Mouse (Mus musculus): Measurements from ENCODE around the gene Dusp13.

Gene Dusp13

DNA sequence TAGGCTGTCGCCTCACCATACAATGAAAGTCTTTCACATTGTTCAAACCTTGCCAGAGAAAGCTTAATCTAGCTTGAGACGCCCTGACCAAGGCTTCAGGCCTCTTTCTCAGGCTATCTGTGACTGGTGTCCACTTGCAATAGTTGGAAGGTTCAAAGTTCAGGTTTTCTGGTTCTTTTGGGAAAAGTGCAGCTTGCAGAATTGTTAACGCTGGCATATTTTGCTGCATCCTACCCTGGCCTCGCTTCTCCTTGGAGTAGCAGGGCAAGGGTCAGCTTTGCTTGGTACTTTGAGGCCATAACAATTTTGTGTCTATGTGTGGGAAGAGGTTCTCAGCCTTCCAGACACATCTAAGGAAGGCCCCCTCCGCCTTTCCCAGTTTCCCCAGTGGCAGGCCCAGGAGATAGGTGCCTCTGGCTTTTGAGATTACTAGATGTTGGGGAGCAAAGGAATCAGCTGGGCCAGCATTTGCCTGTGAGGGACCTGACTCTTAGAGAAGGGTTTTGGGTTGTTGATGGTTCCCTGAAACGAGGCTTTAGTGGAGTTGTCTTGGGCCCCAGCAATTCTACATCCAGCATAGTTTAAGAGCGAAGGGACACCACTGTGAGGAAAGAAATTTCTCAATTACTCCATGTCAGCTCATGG is 54.7 kb downstream of the Dusp13 start:
- no peak for DNase-seq (ENCODE audit: low read depth, low spot score)
- Histone ChIP-seq H3K36me3 (ENCODE audit: control insufficient read depth, insufficient read depth, low read length, poor library complexity, severe bottlenecking) (no peaks in the 10 kb centered on the region), H3K27me3 (ENCODE audit: control insufficient read depth, insufficient read depth, low read length, poor library complexity, severe bottlenecking) (no peaks in the 10 kb centered on the region)

DNA sequence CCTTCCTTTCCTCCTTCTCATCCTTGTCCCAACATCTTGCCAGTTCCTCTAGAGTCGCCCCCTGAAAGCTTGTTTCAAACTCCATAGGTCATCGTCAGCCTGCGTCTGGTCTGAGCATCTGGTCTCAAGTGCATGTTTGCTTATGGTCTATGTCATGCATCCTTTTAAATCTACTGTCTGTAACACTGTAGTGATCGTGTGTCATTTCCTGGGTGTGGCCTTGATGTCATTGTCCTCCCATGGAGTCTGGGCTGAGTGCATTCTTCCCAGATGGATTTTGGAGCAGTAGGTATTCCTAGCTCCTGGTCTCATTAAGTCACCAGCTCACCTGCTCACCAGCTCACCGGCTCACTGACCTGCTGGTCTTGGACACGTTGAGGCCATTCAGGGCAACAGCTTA is 56.0 kb downstream of the Dusp13 start:
- H3K36me3 ChIP-seq (ENCODE audit: control insufficient read depth, insufficient read depth, low read length, poor library complexity, severe bottlenecking), result no peaks in the 10 kb centered on the region
- DNase-seq (ENCODE audit: low read depth, low spot score), result no peak

DNA sequence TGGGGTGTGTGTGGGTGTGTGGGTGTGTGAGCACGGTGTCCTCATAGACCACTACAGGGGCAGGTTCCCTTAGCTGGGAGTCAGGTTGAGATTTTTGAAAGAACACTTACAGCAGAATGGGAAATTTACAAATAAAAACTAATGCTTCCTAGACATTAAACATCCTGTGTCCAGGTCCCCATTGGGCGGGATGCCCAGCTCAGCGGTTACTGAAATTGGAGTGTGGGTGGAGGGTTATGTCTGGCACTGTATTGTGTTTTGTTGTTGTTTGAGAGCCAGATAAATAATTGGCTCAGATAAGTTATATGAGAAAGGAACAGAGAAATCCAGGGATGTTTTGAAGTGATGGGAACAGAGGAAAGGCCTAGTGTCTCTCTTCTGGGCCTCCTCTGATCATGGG is 59.9 kb downstream of the Dusp13 start:
- Histone ChIP-seq H3K36me3 (ENCODE audit: control insufficient read depth, insufficient read depth, low read length, poor library complexity, severe bottlenecking) (no peaks in the 10 kb centered on the region), H3K27me3 (ENCODE audit: control insufficient read depth, insufficient read depth, low read length, poor library complexity, severe bottlenecking) (no peaks in the 10 kb centered on the region)
- no peak for DNase-seq (ENCODE audit: low read depth, low spot score)

More for the DNA sequence above, 56.0 kb downstream of the Dusp13 start:
- no peaks in the 10 kb centered on the region for H3K27me3 ChIP-seq (ENCODE audit: control insufficient read depth, insufficient read depth, low read length, poor library complexity, severe bottlenecking)

DNA sequence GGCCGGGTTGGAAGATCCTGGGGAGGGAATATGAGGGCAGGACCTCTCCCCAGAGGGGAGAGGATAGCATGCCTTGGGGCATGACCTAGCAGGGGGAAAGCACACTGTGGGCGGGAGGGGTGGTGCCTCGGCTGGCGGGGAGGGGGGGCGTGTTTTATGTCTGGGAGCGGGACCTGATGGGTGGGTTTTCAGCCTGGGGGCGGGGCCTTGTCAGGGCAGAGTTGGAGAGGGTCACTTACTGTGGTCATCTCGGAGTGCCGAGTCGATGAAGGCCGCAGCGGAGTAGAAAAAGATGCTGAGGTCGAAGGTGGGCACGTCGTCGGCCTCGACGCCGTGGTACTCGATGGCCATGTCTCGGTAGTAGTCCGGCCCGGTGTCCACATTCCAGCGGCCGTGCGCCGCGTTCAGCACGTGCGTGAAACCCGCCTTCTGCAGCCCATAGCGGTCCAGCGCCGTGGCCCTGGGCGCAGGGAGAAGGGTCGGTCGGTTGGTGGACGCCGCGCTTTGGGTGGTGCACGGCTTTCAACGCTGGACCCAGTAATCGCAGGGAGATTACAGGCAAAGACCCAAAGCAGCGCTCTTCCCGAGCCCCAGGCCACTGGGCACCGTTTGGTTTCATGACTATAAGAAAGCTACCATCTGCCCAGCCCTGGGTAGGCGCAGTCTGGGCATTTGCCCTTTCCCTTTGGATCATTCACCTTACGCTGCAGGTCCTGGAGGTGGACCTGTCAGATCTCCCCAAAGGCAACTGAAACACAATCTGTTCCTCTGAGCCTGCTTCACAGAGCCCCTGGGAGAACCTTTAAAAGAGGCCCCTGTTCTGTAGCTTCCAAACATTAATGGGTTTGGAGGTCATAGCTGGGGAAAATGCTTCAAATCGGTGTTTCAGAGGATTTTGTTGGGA is 64.4 kb downstream of the Dusp13 start:
- Histone ChIP-seq H3K27me3 (ENCODE audit: control insufficient read depth, insufficient read depth, low read length, poor library complexity, severe bottlenecking) (no peaks in the 10 kb centered on the region), H3K36me3 (ENCODE audit: control insufficient read depth, insufficient read depth, low read length, poor library complexity, severe bottlenecking) (no peaks in the 10 kb centered on the region)
- no peak for DNase-seq (ENCODE audit: low read depth, low spot score)

DNA sequence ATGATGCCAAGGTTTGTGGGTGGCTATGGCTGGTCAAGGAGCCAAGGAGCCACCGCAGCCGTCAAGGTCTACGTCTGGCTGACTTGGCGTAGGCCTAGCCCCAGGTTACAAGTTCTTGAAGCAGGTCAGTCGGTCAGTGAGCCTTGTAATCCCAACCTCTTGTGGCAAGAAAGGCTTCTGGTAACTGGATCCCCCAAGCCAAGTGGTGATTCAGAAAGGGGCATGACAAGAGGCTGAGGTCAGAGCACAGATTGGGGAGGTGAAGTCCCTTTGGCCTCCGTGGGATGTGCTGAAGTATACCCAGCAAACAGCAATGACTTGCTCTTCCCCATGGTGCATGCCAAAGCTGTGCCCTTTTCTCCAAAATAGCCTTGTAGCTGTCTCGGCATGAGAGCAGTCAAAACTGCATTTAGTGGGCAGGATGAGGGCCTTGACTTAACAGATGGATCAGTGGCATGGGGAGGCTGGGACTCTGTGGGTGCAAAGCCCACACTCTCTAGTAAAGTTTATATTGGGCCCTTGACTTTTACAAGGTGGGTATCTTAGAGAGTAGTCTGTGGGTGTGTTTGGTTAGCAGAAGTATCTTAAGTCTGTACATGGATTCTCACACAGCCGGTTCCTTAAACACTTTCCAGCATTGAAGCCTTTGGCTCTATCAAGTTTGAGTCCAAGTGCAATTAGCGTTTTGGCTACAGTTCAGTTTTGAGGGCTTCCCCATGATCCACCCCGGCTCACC is 65.4 kb downstream of the Dusp13 start:
- no peaks in the 10 kb centered on the region for H3K36me3 ChIP-seq (ENCODE audit: control insufficient read depth, insufficient read depth, low read length, poor library complexity, severe bottlenecking)
- no peak for DNase-seq (ENCODE audit: low read depth, low spot score)
- H3K27me3 ChIP-seq (ENCODE audit: control insufficient read depth, insufficient read depth, low read length, poor library complexity, severe bottlenecking), result no peaks in the 10 kb centered on the region

DNA sequence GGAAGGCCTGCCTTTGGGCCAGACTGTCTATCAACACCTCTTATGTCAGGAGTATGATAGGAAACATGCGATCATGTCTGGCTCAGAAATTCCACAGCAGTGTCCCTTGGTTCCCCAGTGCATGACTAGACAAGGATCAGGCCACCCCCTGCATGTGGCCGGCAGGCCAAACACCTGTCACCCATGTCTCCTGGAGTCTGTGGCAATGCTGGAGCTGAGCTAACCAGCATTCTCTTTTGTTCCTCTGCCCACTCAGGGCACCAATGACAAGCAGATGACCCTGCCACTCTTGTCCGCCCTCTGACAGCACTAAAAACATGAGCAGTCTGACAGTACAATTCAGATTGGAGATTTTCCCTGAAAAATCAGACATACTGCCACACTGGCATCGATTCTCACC is 67.1 kb downstream of the Dusp13 start:
- Histone ChIP-seq H3K27me3 (ENCODE audit: control insufficient read depth, insufficient read depth, low read length, poor library complexity, severe bottlenecking) (no peaks in the 10 kb centered on the region), H3K36me3 (ENCODE audit: control insufficient read depth, insufficient read depth, low read length, poor library complexity, severe bottlenecking) (no peaks in the 10 kb centered on the region)
- DNase-seq (ENCODE audit: low read depth, low spot score), result no peak
